Mouse (Mus musculus) cortical plate, adult 2 months (tissue): ENCODE data around the gene Cdc42se2.

Experiments
- CTCF ChIP-seq: fragments of 200-500 bp; IDR thresholded peaks from 2 replicates; pipeline ENCODE4 v1.5.1; 2011; ENCODE audit warnings: mild to moderate bottlenecking, control low read depth, low read length; ENCODE audit not compliant: insufficient read depth; ENCODE audit errors: extremely low read depth
- POLR2A ChIP-seq: fragments of 200-500 bp; IDR thresholded peaks from 2 replicates; pipeline ENCODE4 v1.6.1; 2011; ENCODE audit warnings: mild to moderate bottlenecking, low read length, control low read depth; ENCODE audit not compliant: insufficient read depth; ENCODE audit errors: extremely low read depth

GRCm38 (mm10) chr11:54754301-54755147, 33.0 kb downstream of the Cdc42se2 start:
- TF ChIP-seq CTCF (no peak), POLR2A (no peak)
